Mouse (Mus musculus): Measurements from ENCODE around the gene Birc5. TPM values are rescaled to one million over a fixed set of nuclear protein-coding genes. Genes with fewer than 3 reads are reported as not detected.

Birc5 gene
- polyA plus RNA-seq, 1 experiment from 2014 or later = 86.0 TPM

- no peaks in the 10 kb centered on the region for H3K27me3 ChIP-seq (replicated peaks; ENCODE audit: control insufficient read depth, insufficient read depth, low read length)
- TF ChIP-seq CTCF (IDR thresholded peaks at IDR 0.05; ENCODE audit: low read depth) = no peak
- no peak overlapping the region for H3K4me2 ChIP-seq (replicated peaks; ENCODE audit: low read depth)
- no peak overlapping the region for H3K9ac ChIP-seq (ENCODE audit: low read depth, low read length)
- ATAC-seq = no peak
- H3K27ac ChIP-seq (ENCODE audit: low read depth, low read length) = no peak overlapping the region
- H3K4me3 ChIP-seq (ENCODE audit: low read depth, low read length) = no peak overlapping the region
- H3K9me3 ChIP-seq (ENCODE audit: control insufficient read depth) = no peaks in the 10 kb centered on the region
- no peaks in the 10 kb centered on the region for H3K4me1 ChIP-seq (replicated peaks; ENCODE audit: control insufficient read depth, insufficient read depth, low read length)
- WGBS = 92% methylated on average over 10 of the region's 10 CpGs
- H3K36me3 ChIP-seq (ENCODE audit: control insufficient read depth, insufficient read depth) = peaks cover 32% of the 10 kb centered on the region
Observed at GRCm38 (mm10) chr11:117857462-117857861, 8.4 kb downstream of the Birc5 start.

GRCm38 (mm10) chr11:117858392-117858791 is 9.3 kb downstream of the Birc5 start:
- H3K9ac ChIP-seq (ENCODE audit: low read depth, low read length) = no peak overlapping the region
- H3K4me2 ChIP-seq (replicated peaks; ENCODE audit: low read depth) = no peak overlapping the region
- H3K27ac ChIP-seq (ENCODE audit: low read depth, low read length) = no peak overlapping the region
- no peak overlapping the region for H3K4me3 ChIP-seq (ENCODE audit: low read depth, low read length)
- H3K36me3 ChIP-seq (ENCODE audit: control insufficient read depth, insufficient read depth) = peaks cover 23% of the 10 kb centered on the region
- H3K4me1 ChIP-seq (replicated peaks; ENCODE audit: control insufficient read depth, insufficient read depth, low read length) = 0 out of 2 replicates have a peak, but pooled peaks cover 4% of the 10 kb centered on the region
- TF ChIP-seq CTCF (IDR thresholded peaks at IDR 0.05; ENCODE audit: low read depth) = no peak
- H3K27me3 ChIP-seq (replicated peaks; ENCODE audit: control insufficient read depth, insufficient read depth, low read length) = no peaks in the 10 kb centered on the region
- 54% methylated on average over 3 of the region's 3 CpGs for WGBS
- H3K9me3 ChIP-seq (ENCODE audit: control insufficient read depth) = no peaks in the 10 kb centered on the region
- no peak for ATAC-seq

GRCm38 (mm10) chr11:117860601-117861000 is 11.6 kb downstream of the Birc5 start, which contains the start of gene Tmem235:
Gene Tmem235 (plus strand): TSS chr11:117860752.
- Histone ChIP-seq H3K4me2 (replicated peaks; ENCODE audit: low read depth) (peak within 1 kb of the TSS; percentile 28), H3K9me3 (ENCODE audit: control insufficient read depth) (no peaks in the 10 kb centered on the region), H3K4me1 (replicated peaks; ENCODE audit: control insufficient read depth, insufficient read depth, low read length) (0 out of 2 replicates have a peak, but pooled peaks cover 11% of the 10 kb centered on the region), H3K27ac (ENCODE audit: low read depth, low read length) (no peak within 1 kb of the TSS), H3K4me3 (ENCODE audit: low read depth, low read length) (no peak within 1 kb of the TSS), H3K36me3 (ENCODE audit: control insufficient read depth, insufficient read depth) (peaks cover 20% of the 10 kb centered on the region), H3K9ac (ENCODE audit: low read depth, low read length) (no peak within 1 kb of the TSS), H3K27me3 (replicated peaks; ENCODE audit: control insufficient read depth, insufficient read depth, low read length) (no peaks in the 10 kb centered on the region)
- TF ChIP-seq CTCF (IDR thresholded peaks at IDR 0.05; ENCODE audit: low read depth) = peak; percentile 19; the same call in 1 of the 2 replicates
- no peak for ATAC-seq
- WGBS = 12% methylated on average over 23 of the region's 23 CpGs

GRCm38 (mm10) chr11:117863174-117863856 is 14.3 kb downstream of the Birc5 start:
- no peaks in the 10 kb centered on the region for H3K9me3 ChIP-seq (ENCODE audit: control insufficient read depth)
- no peak for TF ChIP-seq CTCF (IDR thresholded peaks at IDR 0.05; ENCODE audit: low read depth)
- H3K4me3 ChIP-seq (ENCODE audit: low read depth, low read length) = no peak overlapping the region
- no peaks in the 10 kb centered on the region; the same call in 1 of the 2 replicates for H3K36me3 ChIP-seq (ENCODE audit: control insufficient read depth, insufficient read depth)
- H3K4me2 ChIP-seq (replicated peaks; ENCODE audit: low read depth) = peak overlapping the region; percentile 22
- ATAC-seq = peak; percentile 77
- 0 out of 2 replicates have a peak, but pooled peaks cover 11% of the 10 kb centered on the region for H3K4me1 ChIP-seq (replicated peaks; ENCODE audit: control insufficient read depth, insufficient read depth, low read length)
- H3K9ac ChIP-seq (ENCODE audit: low read depth, low read length) = no peak overlapping the region
- no peaks in the 10 kb centered on the region for H3K27me3 ChIP-seq (replicated peaks; ENCODE audit: control insufficient read depth, insufficient read depth, low read length)
- H3K27ac ChIP-seq (ENCODE audit: low read depth, low read length) = peak overlapping the region; percentile 68
- 21% methylated on average over 11 of the region's 11 CpGs for WGBS

- H3K9me3 ChIP-seq (ENCODE audit: control insufficient read depth) = no peaks in the 10 kb centered on the region
- peak overlapping the region; percentile 17; the same call in 1 of the 2 replicates for H3K9ac ChIP-seq (ENCODE audit: low read depth, low read length)
- no peak overlapping the region for H3K4me2 ChIP-seq (replicated peaks; ENCODE audit: low read depth)
- no peak for TF ChIP-seq CTCF (IDR thresholded peaks at IDR 0.05; ENCODE audit: low read depth)
- no peak for ATAC-seq
- H3K27ac ChIP-seq (ENCODE audit: low read depth, low read length) = no peak overlapping the region
- no peaks in the 10 kb centered on the region for H3K27me3 ChIP-seq (replicated peaks; ENCODE audit: control insufficient read depth, insufficient read depth, low read length)
- no peak overlapping the region for H3K4me3 ChIP-seq (ENCODE audit: low read depth, low read length)
- 0 out of 2 replicates have a peak, but pooled peaks cover 11% of the 10 kb centered on the region for H3K4me1 ChIP-seq (replicated peaks; ENCODE audit: control insufficient read depth, insufficient read depth, low read length)
- WGBS = 74% methylated on average over 2 of the region's 2 CpGs
- H3K36me3 ChIP-seq (ENCODE audit: control insufficient read depth, insufficient read depth) = peaks cover 4% of the 10 kb centered on the region; the same call in 1 of the 2 replicates
Observed at GRCm38 (mm10) chr11:117864805-117865204, 15.8 kb downstream of the Birc5 start.

DNA sequence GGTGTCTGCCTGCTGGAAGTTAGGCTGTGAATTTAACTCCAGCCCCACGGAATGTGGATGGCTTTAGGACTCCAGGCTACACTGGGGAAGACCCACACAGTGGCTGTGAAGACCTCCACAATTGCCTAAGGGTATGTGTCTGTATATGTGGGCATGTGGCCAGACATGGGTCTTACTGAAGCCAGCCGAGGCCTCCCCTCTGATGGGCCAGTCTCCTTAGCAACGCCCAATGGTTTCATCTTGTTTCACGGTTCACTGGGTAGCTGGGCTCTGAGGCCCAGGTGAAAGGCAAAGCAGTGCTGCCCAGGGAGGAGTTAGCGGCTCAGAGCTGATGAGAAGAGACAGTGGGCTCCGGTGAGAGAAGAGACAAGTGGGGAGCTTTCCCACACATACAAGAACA is 16.9 kb downstream of the Birc5 start:
- no peak for TF ChIP-seq CTCF (IDR thresholded peaks at IDR 0.05; ENCODE audit: low read depth)
- ATAC-seq = no peak
- Histone ChIP-seq H3K9ac (ENCODE audit: low read depth, low read length) (no peak overlapping the region), H3K4me2 (replicated peaks; ENCODE audit: low read depth) (no peak overlapping the region), H3K9me3 (ENCODE audit: control insufficient read depth) (no peaks in the 10 kb centered on the region), H3K36me3 (ENCODE audit: control insufficient read depth, insufficient read depth) (peaks cover 4% of the 10 kb centered on the region; the same call in 1 of the 2 replicates), H3K27me3 (replicated peaks; ENCODE audit: control insufficient read depth, insufficient read depth, low read length) (no peaks in the 10 kb centered on the region), H3K4me1 (replicated peaks; ENCODE audit: control insufficient read depth, insufficient read depth, low read length) (peaks cover 11% of the 10 kb centered on the region; the same call in 1 of the 2 replicates), H3K4me3 (ENCODE audit: low read depth, low read length) (no peak overlapping the region), H3K27ac (ENCODE audit: low read depth, low read length) (no peak overlapping the region)
- WGBS = 51% methylated on average over 6 of the region's 6 CpGs

Data from intestine, postnatal 0 days (tissue).